Mouse (Mus musculus) right cerebral cortex, adult 18-20 months (tissue): ENCODE measurements around the gene Dock2.
"Not testable (repeated sequence)": the region's sequence is repeated elsewhere in the genome, so short reads cannot be mapped to it uniquely, and the experiment has no call there.

Experiments
- DNase-seq: peaks from one replicate; pipeline ENCODE4 v3.0.0; 2022; ENCODE audit warnings: mixed read lengths

Dock2 gene

DNA sequence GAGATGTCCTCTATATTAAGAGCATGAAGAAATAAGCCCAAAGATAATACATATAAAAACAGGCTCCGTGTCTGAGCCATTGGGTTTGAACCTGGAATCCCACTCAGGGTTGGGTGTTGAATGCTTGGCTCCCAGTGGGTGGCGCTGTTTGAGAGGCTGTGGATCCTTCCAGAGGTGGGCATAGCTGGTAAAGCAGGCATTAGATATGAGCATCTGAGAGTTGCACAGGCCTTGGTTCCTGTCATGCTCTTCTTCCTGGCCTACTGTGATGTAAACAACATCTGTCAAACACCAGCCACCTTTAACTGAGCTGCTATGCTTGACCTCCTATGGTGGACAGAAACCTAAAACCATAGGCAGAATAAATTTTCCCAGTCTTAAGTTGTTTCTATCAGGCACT, 507.8 kb downstream of the Dock2 start:
- DNase-seq, result no peak

DNA sequence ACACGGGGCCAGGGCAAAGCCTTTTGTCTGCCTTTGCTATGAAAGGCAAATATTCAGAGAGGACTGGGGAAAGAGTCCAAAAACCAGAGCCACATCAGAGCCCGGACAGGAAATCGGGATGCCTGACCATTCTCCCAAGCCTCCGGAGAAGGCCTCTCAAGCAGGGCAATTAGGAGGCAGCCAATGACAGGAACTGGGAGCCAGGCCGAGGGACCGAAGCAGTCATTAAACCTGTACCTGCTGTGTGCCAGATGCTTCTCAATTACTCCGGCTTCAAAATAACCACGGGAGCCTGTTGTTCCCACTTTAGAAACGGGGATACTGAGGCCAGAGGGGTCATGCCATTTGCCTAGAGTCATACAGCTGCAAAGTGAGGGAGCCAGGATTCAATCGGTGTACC, 511.7 kb downstream of the Dock2 start:
- peak; percentile 31 for DNase-seq

DNA sequence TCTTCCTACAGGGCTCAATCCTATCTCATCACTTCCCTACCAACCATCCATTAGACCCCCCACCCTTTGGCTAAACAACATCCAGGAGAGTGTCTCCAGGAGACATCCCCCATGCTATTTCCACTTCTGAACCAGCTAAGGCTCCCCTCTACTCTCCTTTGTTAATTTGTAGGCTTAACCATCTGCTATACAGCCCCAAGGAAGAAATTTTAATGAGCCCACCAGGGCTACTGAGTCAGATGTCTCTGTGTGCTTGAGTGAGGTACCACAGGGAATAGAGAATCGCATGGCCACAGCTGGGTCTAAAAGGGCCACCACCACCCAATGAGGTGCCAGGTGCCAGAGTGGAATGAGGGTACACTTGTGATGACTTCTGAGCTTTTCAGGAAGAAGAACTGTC, 519.6 kb downstream of the Dock2 start:
- DNase-seq, result no peak

DNA sequence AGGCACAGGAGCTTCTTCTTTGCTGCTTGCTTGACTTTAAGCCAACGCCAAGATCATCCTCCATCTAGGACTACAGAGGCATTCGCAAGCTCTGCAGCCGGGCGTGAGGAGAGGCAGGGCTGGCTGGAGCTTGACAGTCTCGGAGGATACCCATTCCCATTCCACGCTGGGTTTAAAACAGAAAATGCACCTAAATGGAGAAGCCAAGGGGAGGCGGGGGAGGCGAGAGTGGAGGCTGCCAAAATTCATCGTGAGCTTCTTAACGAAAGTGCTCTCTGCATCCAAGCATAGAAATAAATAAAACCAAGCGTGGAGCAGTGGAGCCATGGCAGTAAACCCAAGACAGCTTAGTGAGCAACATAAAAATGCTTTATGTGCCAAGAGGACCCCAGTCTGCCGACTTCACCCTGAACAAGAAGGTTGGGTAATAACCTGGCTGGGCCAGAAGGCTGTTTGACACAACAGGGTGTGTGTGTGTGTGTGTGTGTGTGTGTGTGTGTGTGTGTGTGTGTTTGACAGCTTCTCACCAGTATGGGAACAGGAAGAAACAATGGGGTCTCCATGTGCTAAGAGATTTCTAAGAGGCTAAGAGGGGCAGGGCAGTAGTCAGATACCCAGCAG, 524.7 kb downstream of the Dock2 start:
- peak; percentile 52 for DNase-seq

DNA sequence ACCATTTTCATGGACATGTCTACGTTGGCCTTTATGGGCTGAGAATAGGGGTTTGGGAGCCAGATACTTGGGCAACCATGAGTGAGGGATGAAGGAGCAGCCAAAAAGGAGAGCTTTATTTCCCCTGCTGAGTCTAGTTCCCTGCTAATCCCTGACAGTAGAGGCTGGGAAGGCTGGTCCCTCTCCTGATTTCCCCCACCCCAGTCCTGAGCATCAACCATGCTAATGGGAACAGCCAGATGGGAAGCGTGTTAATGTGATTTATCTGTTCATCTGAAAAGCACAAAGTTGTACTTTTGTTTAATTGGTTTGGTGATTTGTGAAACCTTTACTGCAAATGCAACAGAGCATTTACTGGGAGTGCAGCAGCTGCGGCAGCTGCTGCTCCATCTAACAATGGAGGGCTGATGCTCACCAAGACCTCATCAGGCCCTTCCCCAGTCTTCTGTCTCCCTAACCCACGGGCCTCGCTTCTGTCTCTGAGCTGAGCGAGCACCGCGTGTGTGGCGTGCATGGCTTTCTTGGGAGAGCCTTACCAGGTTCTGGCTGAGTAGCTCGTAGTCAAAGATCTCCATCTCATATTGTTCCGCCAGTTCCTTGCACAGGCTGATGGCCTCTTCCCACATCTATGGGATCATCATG, 526.0 kb downstream of the Dock2 start:
- no peak for DNase-seq

DNA sequence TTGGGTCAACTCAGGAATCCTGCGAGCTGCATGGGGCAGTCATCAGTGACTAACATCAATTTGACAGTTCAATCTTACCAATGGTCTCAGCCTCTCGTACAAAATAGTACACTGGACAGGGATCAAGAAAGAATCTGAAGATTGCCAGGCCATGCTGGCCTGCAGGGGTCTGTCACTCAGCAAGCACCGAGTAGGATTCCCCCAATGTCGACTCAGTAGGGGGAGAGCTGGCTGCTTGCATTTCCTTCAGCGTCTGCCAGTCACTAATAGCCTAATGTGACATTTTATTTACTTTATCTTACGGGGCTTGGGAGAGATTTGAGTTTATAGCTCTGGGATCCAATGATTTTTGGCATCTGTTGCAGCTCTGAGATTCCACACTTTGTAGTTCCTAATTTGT, 540.7 kb downstream of the Dock2 start:
- no peak for DNase-seq

DNA sequence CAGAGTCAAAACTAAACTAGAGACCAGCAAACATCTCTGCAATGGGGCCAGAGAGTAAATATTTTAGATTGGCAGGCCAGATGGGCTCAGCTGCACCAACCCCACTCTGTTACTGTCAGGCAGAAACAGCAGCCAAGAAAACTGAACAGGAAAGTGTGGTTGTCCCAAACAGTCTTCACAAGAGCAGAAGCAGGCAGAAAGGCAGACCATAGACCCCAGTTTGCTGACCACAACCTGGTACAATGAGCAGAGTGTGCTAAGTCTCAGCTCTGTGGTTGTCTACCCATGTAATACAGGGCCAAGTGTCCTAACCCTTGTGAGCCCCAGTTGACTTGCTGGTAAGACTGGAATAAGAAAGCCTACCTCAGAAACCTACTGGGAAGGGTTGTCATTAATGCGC, 543.4 kb downstream of the Dock2 start:
- no peak for DNase-seq

DNA sequence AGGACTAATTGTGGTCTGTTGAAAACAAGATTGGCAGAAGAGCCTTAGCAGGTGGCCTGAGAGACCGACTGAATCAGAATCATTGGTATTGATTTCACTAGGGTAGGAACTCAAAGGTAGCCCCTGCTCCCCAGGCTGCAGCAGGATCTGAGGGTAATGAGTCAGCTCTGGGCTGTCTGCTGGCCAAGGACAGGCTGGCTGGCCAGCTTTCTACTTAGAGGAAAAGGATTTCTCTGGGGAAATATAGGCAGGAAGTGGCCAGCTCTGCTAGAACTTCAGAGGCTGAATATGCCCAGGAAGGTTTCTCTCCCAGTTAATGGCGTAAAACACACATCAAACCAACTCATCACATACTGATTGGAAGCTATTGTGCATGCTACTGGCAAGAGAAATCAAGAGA, 544.0 kb downstream of the Dock2 start:
- DNase-seq, result no peak

DNA sequence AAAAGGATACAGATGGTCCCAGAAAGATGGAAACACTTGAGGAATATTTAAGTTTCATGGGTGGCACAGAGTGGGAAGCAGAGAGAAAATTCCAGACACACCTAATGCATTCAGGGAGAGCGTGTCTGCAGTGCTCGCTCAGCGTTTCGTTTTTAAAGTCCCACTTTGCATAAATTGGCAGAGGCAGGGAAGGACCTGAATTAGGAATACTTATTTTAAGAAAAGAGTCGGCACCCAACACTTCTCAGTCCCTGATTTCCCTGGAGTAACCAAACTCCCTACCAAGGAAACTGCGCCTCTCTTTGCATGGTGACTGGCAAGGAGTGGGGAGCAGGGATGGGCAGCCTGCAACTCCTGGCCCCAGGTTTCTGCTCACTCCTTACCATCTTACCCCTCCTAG, 546.8 kb downstream of the Dock2 start:
- peak; percentile 11 for DNase-seq

DNA sequence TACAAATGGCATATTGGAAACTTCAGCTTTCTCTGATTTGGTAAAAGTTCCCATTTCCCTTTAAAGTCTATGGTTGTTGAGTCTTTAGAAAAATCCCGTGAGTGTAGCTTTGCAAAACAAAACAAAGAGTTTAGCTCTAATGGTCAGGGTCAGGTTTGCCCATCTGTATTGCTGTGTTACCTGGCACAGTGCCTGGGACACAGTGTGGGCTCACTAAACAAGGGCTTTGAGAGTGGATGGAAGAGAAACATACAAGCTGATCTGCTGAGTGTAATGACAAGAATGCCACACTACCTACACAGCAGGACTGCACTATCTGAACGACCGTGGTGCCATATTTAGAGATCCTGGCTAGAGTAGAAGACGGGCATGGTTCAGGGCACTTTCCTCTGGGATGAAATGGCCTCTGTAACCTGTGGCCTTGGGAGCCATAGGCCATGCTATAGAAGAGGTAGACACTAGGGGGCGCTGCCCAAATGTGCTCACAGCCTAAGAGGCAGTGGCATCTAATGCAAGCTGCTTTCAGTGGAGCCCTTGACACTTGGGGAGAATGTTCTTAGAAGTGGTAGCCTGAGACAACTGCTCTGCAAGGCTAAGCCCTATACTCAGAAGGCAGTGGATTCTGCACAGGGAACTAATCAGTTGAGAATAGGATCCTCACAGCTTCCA, 547.5 kb downstream of the Dock2 start:
- peak; percentile 24 for DNase-seq

DNA sequence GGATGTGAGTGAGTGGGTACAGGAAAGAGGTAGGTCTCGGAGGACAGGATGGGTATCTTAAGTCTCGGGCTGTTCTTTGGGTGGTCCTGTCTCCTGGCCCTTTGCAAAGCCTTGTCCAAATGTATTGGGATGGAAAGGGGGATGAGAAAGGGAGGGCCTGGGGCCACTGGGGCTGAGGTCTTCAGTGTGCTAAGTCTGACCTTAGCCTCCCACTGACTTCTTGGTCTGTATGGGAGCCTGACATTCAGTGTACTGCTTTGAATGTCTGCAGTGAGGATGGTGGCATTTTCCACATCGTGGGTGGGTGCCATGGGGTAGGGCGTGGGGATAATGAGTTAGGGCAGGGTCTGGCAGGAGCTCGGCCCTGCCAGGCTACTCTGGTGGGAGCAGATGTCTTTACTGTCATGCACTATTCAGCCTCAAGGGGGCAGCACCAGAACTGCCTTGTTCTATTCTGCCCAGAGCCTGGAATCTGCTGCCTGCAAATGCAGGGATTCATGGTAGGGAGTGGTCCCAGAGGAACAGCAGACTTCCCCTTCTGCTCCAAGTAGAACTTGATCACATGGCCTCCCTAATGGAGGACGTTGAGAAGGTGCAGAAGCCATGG, 554.8 kb downstream of the Dock2 start:
- DNase-seq, result peak; percentile 64

DNA sequence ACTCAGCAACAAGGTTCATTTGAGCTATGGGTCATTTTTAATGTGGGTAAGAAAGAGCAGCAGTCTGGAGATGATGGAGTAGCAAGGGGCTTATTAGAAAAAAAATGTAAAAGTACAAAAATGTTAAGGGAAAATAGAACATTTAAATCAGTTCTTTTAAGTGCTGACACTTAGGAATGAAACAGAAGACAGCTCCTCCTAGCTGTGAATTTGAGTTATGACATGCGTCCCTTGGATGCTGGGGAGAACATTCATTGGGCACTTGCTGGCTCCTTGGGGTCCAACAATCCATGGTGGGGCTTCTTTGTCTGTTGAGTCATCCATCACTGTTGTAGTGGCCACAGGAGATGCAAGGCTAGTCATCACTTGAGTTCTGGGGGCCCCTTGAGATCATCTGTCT, 556.5 kb downstream of the Dock2 start:
- DNase-seq, result no peak

DNA sequence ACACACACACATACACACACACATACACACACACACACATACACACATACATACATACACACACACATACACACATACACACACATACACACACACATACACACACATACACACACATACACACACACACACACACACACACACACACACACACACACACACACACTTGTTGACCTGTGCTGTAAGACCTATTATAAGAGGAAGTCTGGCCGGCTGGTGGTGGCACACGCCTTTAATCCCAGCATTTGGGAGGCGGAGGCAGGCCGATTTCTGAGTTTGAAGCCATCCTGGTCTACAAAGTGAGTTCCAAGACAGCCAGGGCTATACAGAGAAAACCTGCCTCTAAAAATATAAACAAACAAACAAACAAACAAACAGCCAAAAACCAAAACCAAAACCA, 563.1 kb downstream of the Dock2 start:
- not testable (repeated sequence) for DNase-seq

DNA sequence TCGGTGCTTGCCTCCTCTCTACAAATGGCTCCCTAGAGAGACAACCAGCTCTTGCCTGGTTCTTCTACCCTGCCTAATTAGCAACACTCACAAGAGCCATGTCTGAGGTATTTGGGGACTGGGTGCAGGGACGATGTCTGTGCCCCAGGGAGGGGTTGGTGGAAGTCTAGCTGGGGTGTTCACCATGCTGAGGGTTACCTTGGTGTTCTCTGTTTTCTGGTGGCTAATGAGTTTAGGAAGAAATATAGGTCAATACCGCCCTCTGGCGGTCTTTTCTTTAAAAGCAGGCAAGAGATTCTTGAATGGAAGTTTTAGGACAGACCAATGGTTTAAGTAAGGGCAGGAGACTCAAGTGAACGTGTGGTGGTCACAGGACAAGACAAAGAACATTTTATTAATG, 570.8 kb downstream of the Dock2 start:
- peak; percentile 64 for DNase-seq

DNA sequence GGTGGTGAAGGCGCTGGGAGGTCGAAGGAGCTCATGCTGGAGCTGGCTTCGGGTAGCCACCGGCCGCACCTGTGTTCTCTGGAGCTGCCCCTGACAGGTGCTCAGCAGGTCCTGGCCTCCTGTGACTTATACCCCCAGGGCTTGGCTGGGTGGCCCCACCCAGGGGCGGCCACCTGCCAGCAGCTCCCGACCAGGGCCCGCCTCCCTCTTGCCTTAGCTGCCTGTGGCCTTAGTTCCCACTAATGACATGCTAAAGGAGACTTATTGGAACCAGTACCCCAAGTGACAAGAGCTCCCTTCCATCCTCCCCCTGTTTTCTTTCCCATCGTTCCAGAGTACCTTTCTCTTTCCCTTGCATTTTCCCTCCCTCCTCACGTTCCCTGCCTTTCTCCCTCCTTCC, 575.7 kb downstream of the Dock2 start, which contains the start of gene Foxi1:
TSS of gene Foxi1 (minus strand) at position 101 of the 400 bp plus-strand sequence.
- DNase-seq, result no peak

DNA sequence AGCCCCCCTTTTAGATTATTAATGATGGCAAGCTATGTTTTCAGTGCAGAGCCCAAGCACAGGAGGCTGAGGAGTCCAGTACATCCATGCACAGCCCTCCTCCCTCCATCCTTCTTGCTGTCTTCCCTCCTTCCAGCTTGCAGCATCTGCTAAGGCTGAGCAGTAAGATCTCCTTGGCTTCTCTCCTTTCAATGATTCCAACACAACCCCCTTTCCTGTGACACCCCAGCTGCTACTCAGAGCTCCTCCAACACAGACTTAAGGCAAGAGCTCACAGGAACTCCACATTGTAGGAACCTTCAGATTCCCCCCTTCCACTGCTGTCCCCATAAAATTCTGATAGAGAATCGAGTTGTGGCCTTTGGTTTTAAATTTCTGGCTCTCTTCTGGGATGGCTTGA, 580.9 kb downstream of the Dock2 start:
- no peak for DNase-seq

DNA sequence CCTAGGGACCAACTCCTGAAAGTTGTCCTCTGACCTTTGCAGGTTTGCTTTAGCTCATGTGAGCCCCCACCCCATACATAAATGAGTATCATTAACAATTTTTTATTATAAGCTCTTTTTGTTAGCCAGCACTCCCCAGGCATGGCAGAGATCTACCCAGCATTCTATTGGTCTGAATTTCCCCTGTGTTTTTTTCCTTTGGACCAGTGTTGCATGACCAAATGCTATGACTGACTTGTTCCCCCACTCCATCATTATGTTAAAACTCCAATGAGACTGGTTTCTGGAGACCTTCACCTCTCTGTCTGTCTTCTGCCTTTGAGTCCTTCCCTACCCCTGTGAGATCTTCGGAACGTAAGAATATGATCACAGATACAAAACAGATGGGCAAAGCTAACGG, 588.5 kb downstream of the Dock2 start:
- no peak for DNase-seq

DNA sequence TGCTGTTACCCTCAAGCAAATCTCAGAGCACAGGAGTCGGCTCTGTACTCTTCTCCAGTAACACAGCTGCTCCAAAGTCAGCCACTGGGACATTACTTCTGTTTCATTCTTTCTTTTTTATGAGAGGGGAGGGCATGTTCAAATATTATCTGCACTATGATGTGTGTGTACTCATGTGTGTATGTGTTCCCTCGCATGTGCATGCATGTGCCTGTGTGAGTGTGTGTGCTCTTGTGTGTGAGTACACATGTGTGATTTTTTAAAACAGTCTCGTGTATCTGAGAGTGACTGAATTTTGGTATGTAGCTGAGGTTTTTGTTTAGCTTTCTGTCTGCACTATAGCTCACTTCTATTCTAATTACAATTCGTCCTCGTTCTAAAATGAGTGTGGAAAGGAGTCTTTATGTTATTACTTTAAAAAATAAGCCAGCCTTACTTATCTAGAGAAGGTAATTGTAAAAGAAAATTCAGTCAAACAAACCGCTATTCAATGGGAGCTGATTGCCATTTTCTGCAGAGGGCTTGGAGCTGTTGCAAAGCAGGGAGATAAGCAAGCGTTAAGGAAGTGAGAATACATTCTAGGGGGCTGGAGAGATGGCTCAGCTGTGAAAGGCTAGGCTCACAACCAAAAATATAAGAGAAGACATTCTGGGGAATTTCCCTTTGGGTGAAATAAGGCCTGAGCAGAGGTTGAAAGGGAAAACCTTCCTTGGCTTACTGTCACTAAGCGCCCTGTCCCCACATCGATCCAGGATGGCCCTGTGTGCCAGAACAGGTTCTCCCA, 589.3 kb downstream of the Dock2 start:
- no peak for DNase-seq

DNA sequence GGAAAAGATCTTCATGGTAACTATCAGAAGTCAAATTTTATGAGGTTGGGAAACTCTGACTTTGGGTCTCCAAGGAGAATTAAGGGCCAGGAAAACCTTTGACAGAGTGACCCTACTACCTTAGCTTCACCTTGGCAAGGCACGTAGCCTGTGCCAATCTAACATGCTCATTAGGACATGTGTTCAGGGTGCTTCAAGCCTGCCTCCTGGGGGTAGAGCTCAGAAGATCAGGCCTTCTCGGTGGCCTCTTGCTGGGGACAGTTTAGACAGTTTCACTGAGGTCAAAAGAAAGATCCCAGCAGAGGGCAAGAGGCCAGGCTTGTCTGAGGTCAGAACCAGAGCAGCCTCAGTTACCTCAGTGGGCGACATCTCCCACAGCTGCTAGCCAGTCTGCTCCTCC, 590.0 kb downstream of the Dock2 start:
- no peak for DNase-seq

DNA sequence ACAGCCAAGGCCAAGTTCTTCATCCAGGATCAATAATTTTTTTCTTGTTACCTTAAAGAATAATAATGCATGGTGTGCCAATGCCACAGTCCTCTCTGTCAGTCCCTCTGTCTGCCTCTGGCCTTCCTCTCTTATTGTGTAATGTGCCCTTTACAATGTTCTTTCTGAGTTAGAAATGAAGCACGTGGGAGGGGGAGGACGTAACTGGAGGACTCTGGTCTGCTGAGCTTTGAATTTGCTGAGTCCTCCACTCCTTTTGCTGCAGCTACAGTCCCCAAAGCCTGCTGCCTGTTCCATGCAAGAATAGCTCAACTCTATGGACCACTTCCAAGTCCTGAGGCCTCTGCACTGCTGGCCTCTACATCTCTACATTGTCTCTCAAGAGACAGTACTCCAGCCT, 599.4 kb downstream of the Dock2 start:
- no peak for DNase-seq

DNA sequence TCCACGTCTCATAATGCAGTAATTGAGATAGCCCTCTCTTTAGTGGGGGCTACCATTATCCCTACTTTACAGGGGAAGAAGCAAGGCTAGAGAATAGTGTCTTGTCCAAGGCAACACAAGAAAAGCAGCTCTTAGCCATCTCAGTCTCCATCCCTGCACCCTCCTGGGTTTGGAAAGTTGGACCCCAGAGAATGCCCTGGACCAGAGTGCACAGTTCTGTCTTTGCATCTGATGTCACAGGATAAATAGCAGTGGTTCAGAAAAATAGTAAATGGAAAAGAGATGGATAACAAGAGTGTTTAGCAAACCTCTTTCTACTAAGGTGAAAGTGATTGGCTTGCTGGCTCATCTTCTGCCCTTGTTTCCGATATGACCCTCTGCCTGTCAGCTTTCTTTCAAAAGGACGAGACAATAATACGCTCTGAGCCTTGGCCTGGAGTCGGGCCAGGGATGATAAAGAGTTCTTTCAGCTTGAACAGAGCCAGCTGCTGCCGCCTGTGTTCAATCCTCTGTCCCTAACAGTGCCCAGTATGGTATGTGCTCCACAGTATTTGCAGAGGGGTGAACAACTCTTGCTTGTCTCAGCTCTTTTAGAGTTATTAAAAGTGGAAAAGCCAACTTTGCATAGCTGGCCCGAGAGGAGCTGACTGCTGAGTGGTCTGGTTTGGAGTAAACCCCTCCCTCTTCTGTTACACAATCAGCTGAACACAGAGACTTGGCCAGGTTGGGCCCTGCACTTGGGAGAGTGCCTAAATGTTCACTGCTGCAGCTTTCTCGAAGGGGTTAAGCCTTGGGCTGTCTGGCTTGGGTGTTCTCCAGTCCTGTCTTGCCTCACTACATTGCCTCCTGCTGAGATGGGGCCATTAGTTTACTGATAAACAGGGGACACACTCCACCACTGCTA, 602.2 kb downstream of the Dock2 start:
- DNase-seq, result peak; percentile 39

DNA sequence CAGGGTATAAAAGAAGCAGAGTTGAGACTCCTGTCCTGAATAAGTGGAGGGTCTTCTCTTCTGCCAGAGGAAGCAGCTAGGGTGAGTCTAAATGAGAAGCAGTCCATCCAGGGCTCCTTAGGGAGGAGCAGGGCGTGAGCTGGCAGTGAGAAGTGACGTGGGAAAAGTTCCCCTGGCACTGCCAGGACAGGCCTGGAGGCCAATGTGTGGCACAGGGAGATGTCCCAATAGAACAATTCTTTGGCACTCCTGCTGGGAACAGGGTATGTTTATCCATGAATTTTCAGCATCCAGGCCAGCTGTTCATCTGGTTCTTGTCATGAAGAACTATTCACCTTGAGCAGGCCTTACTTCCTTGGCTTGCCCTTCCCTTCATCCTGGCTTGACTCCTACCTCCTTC, 604.9 kb downstream of the Dock2 start:
- no peak for DNase-seq
